Mouse (Mus musculus): ENCODE measurements around the gene Dennd4a.

DNA sequence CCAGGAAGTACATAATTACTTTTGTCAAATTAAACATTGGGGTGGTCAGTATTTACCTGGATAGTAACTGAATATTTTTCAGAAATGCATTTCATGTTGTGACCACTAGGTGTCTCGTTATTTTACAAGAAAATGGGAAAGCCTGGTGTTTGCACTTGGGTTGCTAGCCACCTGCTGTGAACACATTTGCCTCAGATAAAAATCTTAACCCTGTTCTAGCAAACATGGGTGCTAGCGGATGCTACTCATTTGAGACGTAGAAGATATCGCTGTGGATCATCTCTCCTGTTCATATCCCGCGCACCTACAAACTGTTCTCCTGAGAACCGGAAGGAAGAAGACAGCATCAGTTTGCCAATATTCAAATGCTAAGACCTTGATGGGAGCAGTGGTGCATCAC is 31.5 kb upstream of the Dennd4a start:
- TF ChIP-seq CTCF (IDR thresholded peaks at IDR 0.05; ENCODE audit: control insufficient read depth, insufficient read depth, low read length) (no peak), POLR2A (IDR thresholded peaks at IDR 0.05; ENCODE audit: borderline replicate concordance, control insufficient read depth, low read depth, low read length) (no peak)

Data from bone marrow, adult 2 months (tissue).